Mouse (Mus musculus): Measurements from ENCODE around the gene Plekha5. TPM values are rescaled to one million over a fixed set of nuclear protein-coding genes. Genes with fewer than 3 reads are reported as not detected.
"Not testable (repeated sequence)": the region's sequence is repeated elsewhere in the genome, so short reads cannot be mapped to it uniquely, and the experiment has no call there.

Gene Plekha5
- total and polyA plus RNA-seq, 2 experiments from 2014 or later = 15.9 to 32.0 TPM

DNA sequence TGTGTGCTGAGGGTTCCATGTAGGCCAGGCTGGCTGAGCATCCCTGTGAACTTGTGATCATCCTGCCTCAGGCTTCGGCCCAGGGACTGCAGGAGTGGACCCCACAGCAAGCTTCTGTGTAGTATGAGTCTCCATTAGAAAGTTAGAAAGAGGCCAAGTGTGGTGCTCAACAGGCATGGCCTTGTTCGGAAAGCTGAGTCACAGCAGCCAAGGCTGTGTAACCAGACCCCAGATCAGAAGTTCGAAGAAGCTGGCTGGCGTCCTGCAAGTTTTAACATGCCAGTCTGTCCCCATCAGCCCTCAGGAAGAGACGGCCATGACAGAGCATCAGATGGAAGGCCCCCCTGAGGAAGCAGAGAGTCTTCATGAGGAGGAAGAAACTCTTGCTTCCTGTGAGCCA lies 167.5 kb downstream of the Plekha5 start:
- ATAC-seq (no peak), DNase-seq (no peak)
- Histone ChIP-seq H3K36me3 (ENCODE audit: insufficient read depth) (peaks cover 67% of the 10 kb centered on the region), H3K4me2 (ENCODE audit: low read depth) (no peak overlapping the region), H3K4me3 (ENCODE audit: low read depth, low read length) (no peak overlapping the region), H3K9me3 (ENCODE audit: low read length) (no peaks in the 10 kb centered on the region), H3K27me3 (ENCODE audit: insufficient read depth, low read length) (no peaks in the 10 kb centered on the region), H3K4me1 (ENCODE audit: insufficient read depth) (no peaks in the 10 kb centered on the region), H3K27ac (ENCODE audit: low read depth, low read length) (no peak overlapping the region), H3K9ac (no peak overlapping the region)
- 83% methylated on average over 5 of the region's 5 CpGs for WGBS
- TF ChIP-seq CTCF (IDR thresholded peaks at IDR 0.05; ENCODE audit: low read depth) = no peak

DNA sequence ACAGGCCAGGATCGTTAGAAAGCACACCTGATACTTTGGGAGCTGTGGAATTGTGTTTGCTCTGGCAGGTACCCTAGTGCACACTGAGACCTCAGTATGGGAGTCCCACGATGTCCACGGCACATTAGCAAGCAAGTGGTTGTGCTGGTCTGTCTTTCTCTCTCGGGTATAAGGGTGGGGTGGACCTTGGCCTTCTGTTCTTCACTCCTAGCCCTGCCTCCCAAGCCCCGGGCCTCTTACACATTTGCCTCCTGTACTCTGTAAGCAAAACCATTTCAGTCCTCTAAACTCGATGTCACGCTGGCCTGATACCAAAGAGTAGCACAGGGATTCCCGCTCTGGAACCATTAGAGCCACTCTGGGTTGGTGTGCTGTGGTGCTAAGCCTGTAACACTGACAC lies 168.9 kb downstream of the Plekha5 start:
- Histone ChIP-seq H3K4me2 (ENCODE audit: low read depth) (no peak overlapping the region), H3K27me3 (ENCODE audit: insufficient read depth, low read length) (no peaks in the 10 kb centered on the region), H3K9ac (no peak overlapping the region), H3K4me3 (ENCODE audit: low read depth, low read length) (no peak overlapping the region), H3K4me1 (ENCODE audit: insufficient read depth) (no peaks in the 10 kb centered on the region), H3K27ac (ENCODE audit: low read depth, low read length) (no peak overlapping the region), H3K36me3 (ENCODE audit: insufficient read depth) (peaks cover 61% of the 10 kb centered on the region), H3K9me3 (ENCODE audit: low read length) (no peaks in the 10 kb centered on the region)
- 88% methylated on average over 8 of the region's 8 CpGs for WGBS
- TF ChIP-seq CTCF (IDR thresholded peaks at IDR 0.05; ENCODE audit: low read depth) = no peak
- no peak for ATAC-seq
- no peak for DNase-seq

DNA sequence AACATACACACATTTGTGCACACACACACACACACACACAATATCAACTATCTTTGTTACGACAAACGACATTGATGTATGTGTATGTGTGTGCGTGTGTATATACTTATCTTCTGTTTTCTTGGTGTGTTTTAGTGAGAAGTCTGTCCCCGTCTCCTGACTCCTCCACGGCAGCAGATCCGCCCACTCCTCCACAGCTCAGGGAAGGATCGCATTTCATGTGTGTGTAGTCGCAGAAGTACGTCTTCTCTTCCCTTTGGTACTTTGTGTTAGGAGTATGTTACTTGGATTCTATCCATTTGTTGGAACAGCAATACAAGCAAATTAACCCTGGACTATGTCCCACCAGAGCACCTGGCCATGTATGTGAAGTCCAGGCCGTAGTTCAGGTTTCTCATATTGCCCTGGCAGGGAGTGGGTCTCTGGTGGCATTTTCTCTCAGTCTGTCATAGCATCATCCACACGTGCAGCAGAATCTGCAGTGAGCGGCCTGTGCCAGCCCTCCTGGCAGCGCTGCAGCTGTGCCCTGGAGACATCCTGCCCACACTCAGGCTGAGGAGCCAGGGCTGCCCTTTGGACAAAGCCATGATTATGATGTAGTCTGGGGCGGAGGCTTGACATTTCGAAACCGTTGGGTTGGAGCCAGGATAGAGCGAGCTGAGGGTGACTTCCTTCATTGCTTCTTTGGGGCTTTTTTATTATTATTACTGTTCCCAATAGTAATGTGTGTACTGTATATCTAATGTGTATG lies 169.7 kb downstream of the Plekha5 start:
- WGBS = 82% methylated on average over 17 of the region's 17 CpGs
- H3K27ac ChIP-seq (ENCODE audit: low read depth, low read length) = no peak overlapping the region
- H3K36me3 ChIP-seq (ENCODE audit: insufficient read depth) = peaks cover 54% of the 10 kb centered on the region
- H3K9ac ChIP-seq = no peak overlapping the region
- no peak for TF ChIP-seq CTCF (IDR thresholded peaks at IDR 0.05; ENCODE audit: low read depth)
- H3K27me3 ChIP-seq (ENCODE audit: insufficient read depth, low read length) = no peaks in the 10 kb centered on the region
- H3K4me2 ChIP-seq (ENCODE audit: low read depth) = no peak overlapping the region
- peak; percentile 70 for ATAC-seq
- H3K4me1 ChIP-seq (ENCODE audit: insufficient read depth) = no peaks in the 10 kb centered on the region
- no peak overlapping the region for H3K4me3 ChIP-seq (ENCODE audit: low read depth, low read length)
- no peaks in the 10 kb centered on the region for H3K9me3 ChIP-seq (ENCODE audit: low read length)
- DNase-seq = no peak

DNA sequence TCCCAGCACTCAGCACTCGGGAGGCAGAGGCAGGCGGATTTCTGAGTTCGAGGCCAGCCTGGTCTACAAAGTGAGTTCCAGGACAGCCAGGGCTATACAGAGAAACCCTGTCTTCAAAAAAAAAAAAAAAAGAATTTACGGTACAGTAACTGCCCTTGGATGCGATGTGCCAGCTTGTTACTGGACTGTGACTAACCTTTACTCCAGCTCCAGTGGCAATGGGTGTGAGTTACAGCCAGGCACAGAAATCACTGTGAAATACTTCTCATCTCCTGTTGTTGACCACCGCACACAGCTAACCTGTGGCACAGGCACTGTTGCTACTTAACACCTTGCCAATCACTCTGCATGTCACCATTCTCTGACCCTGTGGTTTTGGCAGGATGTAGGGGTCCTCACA lies 171.7 kb downstream of the Plekha5 start:
- H3K4me1 ChIP-seq (ENCODE audit: insufficient read depth); H3K9ac ChIP-seq; ATAC-seq; H3K9me3 ChIP-seq (ENCODE audit: low read length); H3K27me3 ChIP-seq (ENCODE audit: insufficient read depth, low read length); H3K27ac ChIP-seq (ENCODE audit: low read depth, low read length); DNase-seq; H3K4me2 ChIP-seq (ENCODE audit: low read depth); H3K4me3 ChIP-seq (ENCODE audit: low read depth, low read length): not testable (repeated sequence)
- WGBS = 98% methylated on average over 6 of the region's 6 CpGs
- peaks cover 46% of the 10 kb centered on the region for H3K36me3 ChIP-seq (ENCODE audit: insufficient read depth)

DNA sequence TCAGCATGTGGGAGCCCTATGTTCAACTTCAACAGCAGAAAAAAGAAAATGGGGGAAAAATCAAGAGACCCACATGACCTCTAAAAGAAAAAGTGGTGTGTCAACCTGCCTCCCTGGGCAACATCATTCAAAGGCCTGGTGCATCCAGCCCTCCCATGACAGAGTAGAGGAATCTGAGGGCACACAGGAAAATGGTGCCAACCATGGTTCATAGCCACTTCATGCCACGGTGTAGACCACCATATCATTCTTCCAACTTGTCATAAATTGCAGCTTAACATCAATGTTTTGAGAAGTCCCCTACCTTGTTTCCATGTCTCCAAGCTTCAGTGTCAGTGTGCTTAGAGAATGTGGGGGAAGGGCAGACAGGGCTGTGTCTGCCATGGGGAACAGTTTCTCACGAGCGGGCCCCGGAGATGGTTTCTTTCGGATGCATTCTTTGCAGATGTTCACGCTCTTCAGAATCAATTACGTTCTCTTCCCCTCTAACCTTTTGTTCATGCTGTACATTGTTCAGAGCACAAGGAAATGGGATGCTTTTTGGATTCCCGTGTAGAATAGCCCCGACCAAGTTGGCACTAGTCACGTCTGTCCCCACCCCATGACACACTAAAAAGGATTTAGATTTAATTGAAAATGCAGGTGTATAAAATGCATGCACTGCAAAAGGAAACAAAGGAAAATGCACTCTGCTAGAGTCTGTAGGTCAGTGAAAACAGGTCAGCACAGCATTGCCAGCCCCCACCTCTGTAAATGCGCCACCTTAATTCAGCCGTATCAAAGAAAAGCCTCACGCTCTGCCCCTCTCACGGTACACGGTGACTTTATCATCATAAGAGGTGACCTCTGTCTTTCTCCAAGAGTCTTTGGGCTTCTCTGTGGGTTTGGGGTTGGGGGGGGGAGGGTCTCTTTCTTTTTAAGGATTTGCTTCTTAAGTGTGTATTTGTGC lies 173.8 kb downstream of the Plekha5 start:
- no peak for DNase-seq
- 64% methylated on average over 15 of the region's 15 CpGs for WGBS

DNA sequence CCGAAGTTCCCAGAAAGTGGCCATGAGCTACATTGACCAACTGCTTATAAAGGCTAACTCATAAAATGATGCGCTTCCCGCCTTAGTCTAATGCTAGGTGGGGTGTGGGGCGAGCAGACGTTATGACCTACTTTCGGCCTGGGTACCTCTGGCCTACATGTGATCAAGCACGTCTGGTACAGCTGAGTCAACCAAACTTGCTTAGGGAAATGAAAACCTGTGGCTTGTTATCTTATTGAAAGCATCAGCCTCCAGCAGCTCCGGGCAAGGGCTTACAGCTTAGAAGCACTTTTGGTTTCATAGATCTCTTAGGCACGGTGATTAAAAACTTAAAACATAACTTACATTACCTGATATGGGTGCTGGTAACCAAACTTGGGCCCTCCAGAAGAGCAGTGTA lies 174.7 kb downstream of the Plekha5 start:
- ATAC-seq = no peak
- Histone ChIP-seq H3K9ac (no peak overlapping the region), H3K27ac (ENCODE audit: low read depth, low read length) (no peak overlapping the region), H3K36me3 (ENCODE audit: insufficient read depth) (peaks cover 25% of the 10 kb centered on the region), H3K9me3 (ENCODE audit: low read length) (no peaks in the 10 kb centered on the region), H3K4me3 (ENCODE audit: low read depth, low read length) (no peak overlapping the region), H3K4me1 (ENCODE audit: insufficient read depth) (no peaks in the 10 kb centered on the region), H3K27me3 (ENCODE audit: insufficient read depth, low read length) (no peaks in the 10 kb centered on the region), H3K4me2 (ENCODE audit: low read depth) (no peak overlapping the region)
- DNase-seq = no peak
- 96% methylated on average over 9 of the region's 9 CpGs for WGBS
- TF ChIP-seq CTCF (IDR thresholded peaks at IDR 0.05; ENCODE audit: low read depth) = no peak

More for the DNA sequence above, 173.8 kb downstream of the Plekha5 start:
- no peak overlapping the region for H3K4me3 ChIP-seq (ENCODE audit: low read depth, low read length)
- no peak overlapping the region for H3K9ac ChIP-seq
- H3K36me3 ChIP-seq (ENCODE audit: insufficient read depth) = peaks cover 31% of the 10 kb centered on the region
- no peak overlapping the region for H3K4me2 ChIP-seq (ENCODE audit: low read depth)
- no peaks in the 10 kb centered on the region for H3K27me3 ChIP-seq (ENCODE audit: insufficient read depth, low read length)
- no peak for TF ChIP-seq CTCF (IDR thresholded peaks at IDR 0.05; ENCODE audit: low read depth)
- H3K4me1 ChIP-seq (ENCODE audit: insufficient read depth) = no peaks in the 10 kb centered on the region
- ATAC-seq = no peak
- H3K9me3 ChIP-seq (ENCODE audit: low read length) = no peaks in the 10 kb centered on the region
- H3K27ac ChIP-seq (ENCODE audit: low read depth, low read length) = no peak overlapping the region

DNA sequence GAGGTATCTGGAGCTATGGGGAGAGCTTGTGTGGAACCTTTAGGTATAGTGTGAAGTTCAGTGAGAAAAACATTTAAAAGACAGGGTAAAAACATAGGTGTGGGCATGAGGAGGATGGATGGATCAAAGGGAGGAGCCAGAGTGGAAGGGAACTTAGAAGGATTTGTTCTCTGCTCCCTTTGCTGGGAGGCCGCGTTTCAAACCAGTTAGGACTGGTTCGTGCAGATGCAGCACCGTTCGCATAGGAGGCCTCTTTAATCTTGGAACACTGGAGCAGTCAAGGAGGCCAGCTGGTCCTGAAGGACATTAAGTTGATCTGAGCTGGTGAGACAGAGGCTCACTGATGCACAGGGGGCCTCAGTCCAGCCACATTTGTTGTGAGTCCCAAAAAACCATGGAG lies 175.5 kb downstream of the Plekha5 start:
- H3K9me3 ChIP-seq (ENCODE audit: low read length) = no peaks in the 10 kb centered on the region
- no peak overlapping the region for H3K27ac ChIP-seq (ENCODE audit: low read depth, low read length)
- DNase-seq (no peak), ATAC-seq (no peak)
- H3K4me1 ChIP-seq (ENCODE audit: insufficient read depth) = no peaks in the 10 kb centered on the region
- H3K27me3 ChIP-seq (ENCODE audit: insufficient read depth, low read length) = no peaks in the 10 kb centered on the region
- H3K4me2 ChIP-seq (ENCODE audit: low read depth) = no peak overlapping the region
- WGBS = 89% methylated on average over 5 of the region's 5 CpGs
- H3K4me3 ChIP-seq (ENCODE audit: low read depth, low read length) = no peak overlapping the region
- peaks cover 17% of the 10 kb centered on the region for H3K36me3 ChIP-seq (ENCODE audit: insufficient read depth)
- no peak for TF ChIP-seq CTCF (IDR thresholded peaks at IDR 0.05; ENCODE audit: low read depth)
- H3K9ac ChIP-seq = no peak overlapping the region

DNA sequence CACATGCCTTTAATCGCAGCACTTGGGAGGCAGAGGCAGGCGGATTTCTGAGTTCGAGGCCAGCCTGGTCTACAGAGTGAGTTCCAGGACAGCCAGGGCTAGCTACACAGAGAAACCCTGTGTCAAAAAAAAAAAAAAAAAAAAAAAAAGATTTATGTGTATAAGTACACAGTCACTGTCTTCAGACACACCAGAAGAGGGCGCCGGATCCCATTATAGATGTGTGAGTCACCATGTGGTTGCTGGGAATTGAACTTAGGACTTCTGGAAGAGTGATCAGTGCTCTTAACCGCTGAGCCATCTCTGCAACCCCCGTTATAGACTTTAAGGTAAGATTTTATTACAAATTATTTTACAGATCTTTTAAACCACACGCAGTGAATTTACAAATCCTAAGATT lies 176.8 kb downstream of the Plekha5 start:
- H3K4me1 ChIP-seq (ENCODE audit: insufficient read depth); H3K27ac ChIP-seq (ENCODE audit: low read depth, low read length); H3K9ac ChIP-seq; DNase-seq; ATAC-seq; H3K4me2 ChIP-seq (ENCODE audit: low read depth); H3K27me3 ChIP-seq (ENCODE audit: insufficient read depth, low read length); H3K9me3 ChIP-seq (ENCODE audit: low read length); H3K4me3 ChIP-seq (ENCODE audit: low read depth, low read length): not testable (repeated sequence)
- WGBS = 95% methylated on average over 8 of the region's 8 CpGs
- peaks cover 14% of the 10 kb centered on the region for H3K36me3 ChIP-seq (ENCODE audit: insufficient read depth)

Data from forebrain, postnatal 0 days (tissue).